Mouse (Mus musculus) megakaryocyte-erythroid progenitor cell, adult 5-6 weeks (primary cell): ENCODE results near the gene Gpr37l1. TPM values are rescaled to one million over a fixed set of nuclear protein-coding genes. Genes with fewer than 3 reads are reported as not detected.
"Not testable (repeated sequence)": the region's sequence is repeated elsewhere in the genome, so short reads cannot be mapped to it uniquely, and the experiment has no call there.

Experiments
- ATAC-seq: replicated peaks from 2 replicates; pipeline ENCODE4 v1.8.0; 2016; ENCODE audit warnings: mild to moderate bottlenecking, inconsistent platforms; ENCODE audit not compliant: severe bottlenecking, poor library complexity, low FRiP score, low TSS enrichment
- total RNA-seq, 2 experiments: library from RNA; stranded (forward) in 1 of 2; stranded (reverse) in 1 of 2; fragments of 200-1000, 215-1000 nt in 1 of 2; fragments of >200 nt in 1 of 2; fragmentation: Nextera tagmentation in 1 of 2; gene quantifications; 2 replicates each; pipeline ENCODE4 v1.2.3; 2014 to 2017

The Gpr37l1 gene
- not detected in 2 replicates for total RNA-seq (2014; fragmentation: Nextera tagmentation)
- not detected in 2 replicates for total RNA-seq (2017)

GRCm38 (mm10) chr1:135167435-135167834 is at the start of gene Gpr37l1:
Gpr37l1 (minus strand) TSS chr1:135167681.
- ATAC-seq: no peak

GRCm38 (mm10) chr1:135213772-135214640 is 46.5 kb upstream of the Gpr37l1 start:
- no peak for ATAC-seq

- no peak for ATAC-seq
These were observed 42.9 kb upstream of the Gpr37l1 start for GRCm38 (mm10) chr1:135210421-135210820.

GRCm38 (mm10) chr1:135208716-135209115 is 41.2 kb upstream of the Gpr37l1 start:
- no peak for ATAC-seq

- ATAC-seq: no peak
These were observed 39.3 kb upstream of the Gpr37l1 start for GRCm38 (mm10) chr1:135206586-135207339.

- ATAC-seq: no peak
These were observed 37.8 kb upstream of the Gpr37l1 start for GRCm38 (mm10) chr1:135205257-135205656.

- peak; percentile 92 for ATAC-seq
These were observed 37.0 kb upstream of the Gpr37l1 start for GRCm38 (mm10) chr1:135204196-135205126.

- no peak for ATAC-seq
These were observed 32.9 kb upstream of the Gpr37l1 start for GRCm38 (mm10) chr1:135200400-135200799.

GRCm38 (mm10) chr1:135199014-135199819 is 31.7 kb upstream of the Gpr37l1 start:
- ATAC-seq: peak; percentile 78

GRCm38 (mm10) chr1:135198412-135198811 is 30.9 kb upstream of the Gpr37l1 start:
- no peak for ATAC-seq

- no peak for ATAC-seq
These were observed 28.5 kb upstream of the Gpr37l1 start for GRCm38 (mm10) chr1:135195907-135196440.

GRCm38 (mm10) chr1:135194335-135194734 is 26.9 kb upstream of the Gpr37l1 start:
- not testable (repeated sequence) for ATAC-seq

GRCm38 (mm10) chr1:135189186-135189585 is 21.7 kb upstream of the Gpr37l1 start:
- no peak for ATAC-seq

GRCm38 (mm10) chr1:135188197-135188596 is 20.7 kb upstream of the Gpr37l1 start:
- ATAC-seq: no peak

GRCm38 (mm10) chr1:135187016-135187415 is 19.5 kb upstream of the Gpr37l1 start:
- ATAC-seq: not testable (repeated sequence)

- no peak for ATAC-seq
These were observed 18.9 kb upstream of the Gpr37l1 start for GRCm38 (mm10) chr1:135186427-135186826.

- ATAC-seq: no peak
These were observed 18.5 kb upstream of the Gpr37l1 start for GRCm38 (mm10) chr1:135185936-135186335.

GRCm38 (mm10) chr1:135183941-135184570 is 16.6 kb upstream of the Gpr37l1 start:
- no peak for ATAC-seq
